ENCODE assay signal across 23 mouse cellular contexts in the genomic region with DNA sequence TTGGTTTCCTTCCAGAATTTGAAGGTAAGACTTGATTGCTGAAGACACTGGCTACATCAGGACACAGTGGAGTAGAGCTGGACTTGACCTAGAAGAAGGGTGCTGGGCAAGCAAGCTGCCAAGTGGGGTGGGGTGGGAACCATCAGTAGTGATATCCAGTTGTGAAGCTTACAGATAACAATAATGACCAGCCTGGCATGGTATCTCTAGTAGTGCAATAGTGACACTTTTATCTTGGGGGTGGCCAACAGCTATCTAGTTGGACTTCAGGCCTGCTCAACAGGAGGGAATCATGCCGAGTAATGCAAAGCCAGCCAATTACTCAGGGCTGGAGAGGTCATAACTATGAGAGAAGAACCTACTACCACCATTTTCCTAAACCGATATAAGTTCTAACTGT. TPM values are rescaled to one million over a fixed set of nuclear protein-coding genes. Genes with fewer than 3 reads are reported as not detected.
A peak's percentile ranks its signal among the peaks of the same experiment; 100 is the strongest.
DNase-seq lines count a peak whose midpoint lies in the region; ATAC-seq and TF ChIP-seq lines count a peak whose summit lies in the region.
"Had no signal": no experiment of that assay in that cellular context is flagged by ENCODE, and none has a peak within 500 bp of the region (broad histone marks: within the 10 kb centered on the region; RNA-seq: fewer than 3 reads in every experiment).

No protein-coding gene starts in this region.

- H3K4me2 ChIP-seq in stomach, embryonic 15.5 days = no peak overlapping the region
- no peak overlapping the region for H3K4me2 ChIP-seq in stomach, postnatal 0 days (replicated peaks; ENCODE audit: low read depth)
- no peak overlapping the region for H3K4me2 ChIP-seq in liver, embryonic 11.5 days
- peak overlapping the region; percentile 27 for H3K4me2 ChIP-seq in liver, embryonic 15.5 days
- H3K4me2 ChIP-seq: forebrain, embryonic 12.5 days; heart, embryonic 11.5 days; heart, embryonic 15.5 days; hindbrain, embryonic 13.5 days had no signal

- no peak for TF ChIP-seq EP300 in stomach, postnatal 0 days (optimal IDR thresholded peaks at IDR 0.05)

- H3K9me3 ChIP-seq in stomach, embryonic 15.5 days = no peaks in the 10 kb centered on the region
- H3K9me3 ChIP-seq in stomach, postnatal 0 days (ENCODE audit: control insufficient read depth, low read length) = no peaks in the 10 kb centered on the region
- H3K9me3 ChIP-seq in liver, embryonic 11.5 days (ENCODE audit: control insufficient read depth, low read length) = no peaks in the 10 kb centered on the region
- H3K9me3 ChIP-seq in liver, embryonic 15.5 days (replicated peaks) = no peaks in the 10 kb centered on the region
- H3K9me3 ChIP-seq: embryonic facial prominence, embryonic 10.5 days; forebrain, embryonic 12.5 days; heart, embryonic 15.5 days; hindbrain, embryonic 13.5 days had no signal

- ATAC-seq in stomach, embryonic 15.5 days (ENCODE audit: insufficient read depth, low FRiP score, low read depth) = peak; percentile 53; the same call in 1 of the 2 replicates
- no peak for ATAC-seq in stomach, postnatal 0 days (ENCODE audit: low FRiP score, low TSS enrichment)
- peak; percentile 82 for ATAC-seq in liver, embryonic 11.5 days (replicated peaks; ENCODE audit: low FRiP score)
- ATAC-seq in liver, embryonic 15.5 days (ENCODE audit: insufficient read depth) = peak; percentile 88
- peak; percentile 72 for ATAC-seq in megakaryocyte-erythroid progenitor cell, adult 5-6 weeks (replicated peaks; ENCODE audit: low FRiP score, low TSS enrichment, poor library complexity, severe bottlenecking)
- ATAC-seq: forebrain, embryonic 16.5 days had no signal

- 93% methylated on average over 2 of the region's 2 CpGs for WGBS in stomach, embryonic 15.5 days
- WGBS in stomach, postnatal 0 days = 97% methylated on average over 2 of the region's 2 CpGs
- WGBS in liver, embryonic 11.5 days = 63% methylated on average over 2 of the region's 2 CpGs
- WGBS in liver, embryonic 15.5 days (ENCODE audit: insufficient replicate concordance) = 50% methylated on average over 2 of the region's 2 CpGs

- TF ChIP-seq CTCF in stomach, postnatal 0 days (IDR thresholded peaks at IDR 0.05; ENCODE audit: low read depth) = no peak

- no peaks in the 10 kb centered on the region for H3K27me3 ChIP-seq in stomach, embryonic 15.5 days (replicated peaks)
- H3K27me3 ChIP-seq in stomach, postnatal 0 days (ENCODE audit: control insufficient read depth, insufficient read depth, low read length) = no peaks in the 10 kb centered on the region
- no peaks in the 10 kb centered on the region for H3K27me3 ChIP-seq in liver, embryonic 11.5 days (replicated peaks; ENCODE audit: control insufficient read depth, insufficient read depth, low read length)
- no peaks in the 10 kb centered on the region for H3K27me3 ChIP-seq in liver, embryonic 15.5 days
- H3K27me3 ChIP-seq: CH12.LX; forebrain, embryonic 12.5 days; heart, embryonic 15.5 days; hindbrain, embryonic 13.5 days had no signal

- H3K9ac ChIP-seq in stomach, embryonic 15.5 days = no peak overlapping the region
- H3K9ac ChIP-seq in stomach, postnatal 0 days (ENCODE audit: low read length) = no peak overlapping the region
- H3K9ac ChIP-seq in liver, embryonic 11.5 days (ENCODE audit: low read depth, low read length) = no peak overlapping the region
- H3K9ac ChIP-seq in liver, embryonic 15.5 days = no peak overlapping the region
- H3K9ac ChIP-seq: forebrain, embryonic 12.5 days; heart, embryonic 15.5 days; hindbrain, embryonic 13.5 days had no signal

- no peak for DNase-seq in stomach, postnatal 0 days (ENCODE audit: low spot score)
- DNase-seq in liver, embryonic 11.5 days (ENCODE audit: low spot score) = no peak
- no peak for DNase-seq in gastrocnemius, postnatal 25 days
- no peak for DNase-seq in layer of hippocampus, postnatal 10 days (ENCODE audit: low spot score in 2 of 2)
- no peak for DNase-seq in layer of hippocampus, postnatal 36 days
- DNase-seq: adrenal gland, adult 2 months; adrenal gland, postnatal 25 days; cerebellum, adult 2 months; cerebellum, postnatal 10 days; gastrocnemius, postnatal 10 days; heart, adult 2 months; heart, postnatal 14 days had no signal

- H3K27ac ChIP-seq in stomach, embryonic 15.5 days = no peak overlapping the region
- H3K27ac ChIP-seq in stomach, postnatal 0 days (replicated peaks) = no peak overlapping the region
- H3K27ac ChIP-seq in liver, embryonic 11.5 days (ENCODE audit: low read depth, low read length) = no peak overlapping the region
- peak overlapping the region; percentile 38; the same call in 1 of the 2 replicates for H3K27ac ChIP-seq in liver, embryonic 15.5 days (replicated peaks)
- H3K27ac ChIP-seq: embryonic facial prominence, embryonic 10.5 days; forebrain, embryonic 12.5 days; heart, adult 2 months; heart, embryonic 15.5 days; hindbrain, embryonic 13.5 days had no signal

- no peak overlapping the region for H3K4me3 ChIP-seq in stomach, embryonic 15.5 days (replicated peaks)
- no peak overlapping the region for H3K4me3 ChIP-seq in stomach, postnatal 0 days (ENCODE audit: low read depth, low read length)
- H3K4me3 ChIP-seq in liver, embryonic 11.5 days (ENCODE audit: low read depth, low read length) = no peak overlapping the region
- H3K4me3 ChIP-seq in liver, embryonic 15.5 days (replicated peaks) = no peak overlapping the region
- H3K4me3 ChIP-seq: embryonic facial prominence, embryonic 10.5 days; erythroblast, embryonic 14.5 days; forebrain, embryonic 12.5 days; heart, adult 2 months; heart, embryonic 15.5 days; hindbrain, embryonic 13.5 days had no signal

- H3K4me1 ChIP-seq in stomach, embryonic 15.5 days = no peaks in the 10 kb centered on the region
- no peaks in the 10 kb centered on the region for H3K4me1 ChIP-seq in stomach, postnatal 0 days (replicated peaks; ENCODE audit: control insufficient read depth, insufficient read depth)
- peaks cover 11% of the 10 kb centered on the region for H3K4me1 ChIP-seq in liver, embryonic 11.5 days (replicated peaks; ENCODE audit: control insufficient read depth, insufficient read depth, low read length)
- peaks cover 26% of the 10 kb centered on the region for H3K4me1 ChIP-seq in liver, embryonic 15.5 days (replicated peaks)
- H3K4me1 ChIP-seq: embryonic facial prominence, embryonic 10.5 days; forebrain, embryonic 12.5 days; hindbrain, embryonic 13.5 days had no signal

- 0 out of 2 replicates have a peak, but pooled peaks cover 5% of the 10 kb centered on the region for H3K36me3 ChIP-seq in stomach, embryonic 15.5 days
- H3K36me3 ChIP-seq in stomach, postnatal 0 days (ENCODE audit: control insufficient read depth, insufficient read depth, low read length) = no peaks in the 10 kb centered on the region; the same call in 1 of the 2 replicates
- no peaks in the 10 kb centered on the region for H3K36me3 ChIP-seq in liver, embryonic 11.5 days (ENCODE audit: control insufficient read depth, insufficient read depth, low read length)
- H3K36me3 ChIP-seq in liver, embryonic 15.5 days (replicated peaks) = no peaks in the 10 kb centered on the region; the same call in 1 of the 2 replicates
- H3K36me3 ChIP-seq: forebrain, embryonic 12.5 days; heart, embryonic 15.5 days; hindbrain, embryonic 13.5 days had no signal

RNA-seq across cellular contexts. Expression of a gene that starts 12.5 kb away (rescaled TPM):
- 145 and 153 TPM in 2 replicates for polyA plus RNA-seq in stomach, embryonic 15.5 days (2015; fragmentation: Nextera tagmentation; extraction: Ambion mirVana)
- 80.5 and 85.8 TPM in 2 replicates for polyA plus RNA-seq in stomach, postnatal 0 days (2015; fragmentation: Nextera tagmentation; extraction: Ambion mirVana)
- 56.8 and 57.5 TPM in 2 replicates for polyA plus RNA-seq in liver, embryonic 11.5 days (2014; fragmentation: Nextera tagmentation; extraction: Ambion mirVana)
- 23.7 and 24.3 TPM in 2 replicates for polyA plus RNA-seq in liver, embryonic 15.5 days (2015; fragmentation: Nextera tagmentation; extraction: Ambion mirVana)
- 3.2 and 4.3 TPM in 2 replicates for total RNA-seq in megakaryocyte-erythroid progenitor cell, adult 5-6 weeks (2014; fragmentation: Nextera tagmentation)
- 6.6 and 7.4 TPM in 2 replicates for total RNA-seq in megakaryocyte-erythroid progenitor cell, adult 5-6 weeks (2017)
- 10 to 100 TPM; 48.1 to 54.0 TPM for total RNA-seq in gastrocnemius, postnatal 25 days (2021)
- 10 to 100 TPM; 39.0 to 40.2 TPM for total RNA-seq in layer of hippocampus, postnatal 10 days (2021)
- total RNA-seq in layer of hippocampus, postnatal 36 days (2021) = 10 to 100 TPM; 24.6 to 27.3 TPM

RNA-seq across cellular contexts. Expression of a gene that starts 46.8 kb away (rescaled TPM):
- 26.1 and 27.6 TPM in 2 replicates for polyA plus RNA-seq in stomach, embryonic 15.5 days (2015; fragmentation: Nextera tagmentation; extraction: Ambion mirVana)
- polyA plus RNA-seq in stomach, postnatal 0 days (2015; fragmentation: Nextera tagmentation; extraction: Ambion mirVana) = 9.3 and 10.8 TPM in 2 replicates
- 24.4 and 27.9 TPM in 2 replicates for polyA plus RNA-seq in liver, embryonic 11.5 days (2014; fragmentation: Nextera tagmentation; extraction: Ambion mirVana)
- polyA plus RNA-seq in liver, embryonic 15.5 days (2015; fragmentation: Nextera tagmentation; extraction: Ambion mirVana) = 15.6 TPM in 2 replicates
- 23.3 and 32.6 TPM in 2 replicates for total RNA-seq in megakaryocyte-erythroid progenitor cell, adult 5-6 weeks (2014; fragmentation: Nextera tagmentation)
- 57.3 and 81.0 TPM in 2 replicates for total RNA-seq in megakaryocyte-erythroid progenitor cell, adult 5-6 weeks (2017)
- 10 to 100 TPM; 18.9 to 21.4 TPM for total RNA-seq in gastrocnemius, postnatal 25 days (2021)
- 10 to 100 TPM; 37.8 to 40.0 TPM for total RNA-seq in layer of hippocampus, postnatal 10 days (2021)
- total RNA-seq in layer of hippocampus, postnatal 36 days (2021) = 10 to 100 TPM; 57.4 to 59.7 TPM
